Mouse (Mus musculus) limb, embryonic 15.5 days (tissue): ENCODE measurements around the gene Rnf150. TPM values are rescaled to one million over a fixed set of nuclear protein-coding genes. Genes with fewer than 3 reads are reported as not detected.

ENCODE experiments used
- ATAC-seq: fragments of 200-750 bp; cut with Nextera tagmentation; 2 replicates; pipeline ENCODE4 v1.8.0; 2017; ENCODE audit warnings: low read depth, moderate TSS enrichment; ENCODE audit not compliant: insufficient number of reproducible peaks, low FRiP score, low TSS enrichment
- H3K27ac ChIP-seq: fragments of 300-500 bp; sonication (generic); 2 replicates; pipeline ENCODE4 v1.5.1; 2015; ENCODE audit warnings: moderate library complexity, mild to moderate bottlenecking, inconsistent platforms
- H3K27me3 ChIP-seq: fragments of 300-500 bp; sonication (generic); 2 replicates; pipeline ENCODE4 v1.6.1; 2015; ENCODE audit warnings: inconsistent platforms
- H3K36me3 ChIP-seq: fragments of 300-500 bp; sonication (generic); 2 replicates; pipeline ENCODE4 v1.6.1; 2015; ENCODE audit warnings: inconsistent platforms
- H3K4me1 ChIP-seq: fragments of 300-500 bp; sonication (generic); 2 replicates; pipeline ENCODE4 v1.6.1; 2015; ENCODE audit warnings: inconsistent platforms
- H3K4me2 ChIP-seq: fragments of 300-500 bp; sonication (generic); 2 replicates; pipeline ENCODE4 v1.6.1; 2015; ENCODE audit warnings: mild to moderate bottlenecking, inconsistent platforms
- H3K4me3 ChIP-seq: fragments of 300-500 bp; sonication (generic); 2 replicates; pipeline ENCODE4 v1.5.1; 2015; ENCODE audit warnings: mild to moderate bottlenecking, inconsistent platforms
- H3K9ac ChIP-seq: fragments of 300-500 bp; sonication (generic); 2 replicates; pipeline ENCODE4 v1.6.1; 2015; ENCODE audit warnings: inconsistent platforms
- H3K9me3 ChIP-seq: fragments of 300-500 bp; sonication (generic); 2 replicates; pipeline ENCODE4 v1.6.1; 2016; ENCODE audit warnings: inconsistent platforms
- WGBS: fragments of 180-500 bp; shearing (Covaris S2); methylation state at CpG from one replicate; pipeline ENCODE4 v1.1.7; 2015; 5-methylcytosine and 5-hydroxymethylcytosine counted together
- polyA plus RNA-seq: library from polyadenylated mRNA; unstranded; fragments of >200 nt; fragmentation: Nextera tagmentation; extraction: Ambion mirVana; gene quantifications from 2 replicates; pipeline ENCODE4 v1.2.1, GENCODE M21; 2015

The Rnf150 gene
- polyA plus RNA-seq, 1 experiment from 2014 or later = 1.1 TPM

GRCm38 (mm10) chr8:83083452-83083851, 220.3 kb downstream of the Rnf150 start:
- no peak overlapping the region for H3K9ac ChIP-seq
- 79% methylated on average over 6 of the region's 6 CpGs for WGBS
- no peaks in the 10 kb centered on the region for H3K36me3 ChIP-seq
- H3K4me3 ChIP-seq = no peak overlapping the region
- no peaks in the 10 kb centered on the region for H3K9me3 ChIP-seq
- H3K27me3 ChIP-seq = no peaks in the 10 kb centered on the region
- no peak for ATAC-seq
- H3K4me2 ChIP-seq = no peak overlapping the region
- H3K4me1 ChIP-seq = peaks cover 11% of the 10 kb centered on the region
- no peak overlapping the region for H3K27ac ChIP-seq

- no peak for ATAC-seq
- H3K4me2 ChIP-seq = no peak overlapping the region
- H3K27ac ChIP-seq = no peak overlapping the region
- no peaks in the 10 kb centered on the region for H3K27me3 ChIP-seq
- no peaks in the 10 kb centered on the region for H3K4me1 ChIP-seq
- no peaks in the 10 kb centered on the region for H3K9me3 ChIP-seq
- no peaks in the 10 kb centered on the region for H3K36me3 ChIP-seq
- H3K9ac ChIP-seq = no peak overlapping the region
- H3K4me3 ChIP-seq = no peak overlapping the region
- 66% methylated on average over 3 of the region's 3 CpGs for WGBS
Observed at GRCm38 (mm10) chr8:83085581-83085980, 222.4 kb downstream of the Rnf150 start.

- H3K4me2 ChIP-seq = no peak overlapping the region
- H3K4me1 ChIP-seq = no peaks in the 10 kb centered on the region
- H3K27me3 ChIP-seq = no peaks in the 10 kb centered on the region
- no peak overlapping the region for H3K27ac ChIP-seq
- ATAC-seq = no peak
- H3K9ac ChIP-seq = no peak overlapping the region
- H3K36me3 ChIP-seq = no peaks in the 10 kb centered on the region
- no peak overlapping the region for H3K4me3 ChIP-seq
- no peaks in the 10 kb centered on the region for H3K9me3 ChIP-seq
- 86% methylated on average over 8 of the region's 8 CpGs for WGBS
Observed at GRCm38 (mm10) chr8:83086625-83087024, 223.5 kb downstream of the Rnf150 start.

GRCm38 (mm10) chr8:83087604-83088003, 224.4 kb downstream of the Rnf150 start:
- Histone ChIP-seq H3K27ac (no peak overlapping the region), H3K4me2 (no peak overlapping the region), H3K27me3 (no peaks in the 10 kb centered on the region), H3K36me3 (no peaks in the 10 kb centered on the region), H3K9me3 (no peaks in the 10 kb centered on the region), H3K4me3 (no peak overlapping the region), H3K9ac (no peak overlapping the region), H3K4me1 (no peaks in the 10 kb centered on the region)
- no peak for ATAC-seq

- ATAC-seq = no peak
- H3K4me1 ChIP-seq = no peaks in the 10 kb centered on the region
- no peak overlapping the region for H3K9ac ChIP-seq
- 65% methylated on average over 6 of the region's 6 CpGs for WGBS
- no peak overlapping the region for H3K4me3 ChIP-seq
- no peak overlapping the region for H3K27ac ChIP-seq
- no peaks in the 10 kb centered on the region for H3K27me3 ChIP-seq
- no peaks in the 10 kb centered on the region for H3K9me3 ChIP-seq
- H3K4me2 ChIP-seq = no peak overlapping the region
- no peaks in the 10 kb centered on the region for H3K36me3 ChIP-seq
Observed at GRCm38 (mm10) chr8:83088156-83088555, 225.0 kb downstream of the Rnf150 start.

GRCm38 (mm10) chr8:83089336-83089986, 226.3 kb downstream of the Rnf150 start:
- no peak for ATAC-seq
- Histone ChIP-seq H3K36me3 (no peaks in the 10 kb centered on the region), H3K9me3 (no peaks in the 10 kb centered on the region), H3K4me2 (no peak overlapping the region; the same call in 1 of the 2 replicates), H3K27ac (no peak overlapping the region), H3K9ac (no peak overlapping the region), H3K4me1 (no peaks in the 10 kb centered on the region), H3K4me3 (no peak overlapping the region), H3K27me3 (no peaks in the 10 kb centered on the region)
- WGBS = 31% methylated on average over 10 of the region's 10 CpGs

- Histone ChIP-seq H3K4me2 (no peak overlapping the region), H3K36me3 (no peaks in the 10 kb centered on the region), H3K9ac (no peak overlapping the region), H3K9me3 (no peaks in the 10 kb centered on the region), H3K27ac (no peak overlapping the region), H3K4me1 (no peaks in the 10 kb centered on the region), H3K27me3 (no peaks in the 10 kb centered on the region), H3K4me3 (no peak overlapping the region)
- no peak for ATAC-seq
- 73% methylated on average over 4 of the region's 4 CpGs for WGBS
Observed at GRCm38 (mm10) chr8:83090446-83090845, 227.3 kb downstream of the Rnf150 start.

GRCm38 (mm10) chr8:83100041-83100440, 236.9 kb downstream of the Rnf150 start:
- no peak overlapping the region for H3K27ac ChIP-seq
- H3K4me3 ChIP-seq = no peak overlapping the region
- no peak for ATAC-seq
- H3K27me3 ChIP-seq = no peaks in the 10 kb centered on the region
- 32% methylated on average over 1 of the region's 1 CpGs for WGBS
- H3K9ac ChIP-seq = no peak overlapping the region
- H3K4me1 ChIP-seq = no peaks in the 10 kb centered on the region
- no peak overlapping the region for H3K4me2 ChIP-seq
- no peaks in the 10 kb centered on the region for H3K9me3 ChIP-seq
- no peaks in the 10 kb centered on the region for H3K36me3 ChIP-seq

GRCm38 (mm10) chr8:83102957-83103510, 239.9 kb downstream of the Rnf150 start:
- Histone ChIP-seq H3K9ac (no peak overlapping the region), H3K36me3 (no peaks in the 10 kb centered on the region), H3K4me1 (no peaks in the 10 kb centered on the region), H3K4me3 (no peak overlapping the region), H3K27me3 (no peaks in the 10 kb centered on the region), H3K4me2 (no peak overlapping the region), H3K27ac (no peak overlapping the region), H3K9me3 (no peaks in the 10 kb centered on the region)
- 42% methylated on average over 7 of the region's 7 CpGs for WGBS
- no peak for ATAC-seq

- no peak overlapping the region for H3K4me3 ChIP-seq
- no peaks in the 10 kb centered on the region for H3K27me3 ChIP-seq
- no peaks in the 10 kb centered on the region for H3K4me1 ChIP-seq
- no peak overlapping the region for H3K27ac ChIP-seq
- no peaks in the 10 kb centered on the region for H3K9me3 ChIP-seq
- no peak overlapping the region for H3K4me2 ChIP-seq
- H3K36me3 ChIP-seq = no peaks in the 10 kb centered on the region
- WGBS = 89% methylated on average over 2 of the region's 2 CpGs
- no peak for ATAC-seq
- no peak overlapping the region for H3K9ac ChIP-seq
Observed at GRCm38 (mm10) chr8:83103968-83104367, 240.8 kb downstream of the Rnf150 start.

- Histone ChIP-seq H3K9ac (no peak overlapping the region), H3K27me3 (no peaks in the 10 kb centered on the region), H3K4me2 (no peak overlapping the region), H3K27ac (no peak overlapping the region), H3K36me3 (no peaks in the 10 kb centered on the region), H3K4me3 (no peak overlapping the region), H3K4me1 (no peaks in the 10 kb centered on the region), H3K9me3 (no peaks in the 10 kb centered on the region)
- WGBS = 61% methylated on average over 7 of the region's 7 CpGs
- no peak for ATAC-seq
Observed at GRCm38 (mm10) chr8:83109756-83110155, 246.6 kb downstream of the Rnf150 start.

- no peak overlapping the region for H3K4me2 ChIP-seq
- no peak for ATAC-seq
- 84% methylated on average over 5 of the region's 5 CpGs for WGBS
Observed at GRCm38 (mm10) chr8:83110177-83110576, 247.0 kb downstream of the Rnf150 start.

GRCm38 (mm10) chr8:83135086-83135485, 271.9 kb downstream of the Rnf150 start:
- Histone ChIP-seq H3K9ac (no peak overlapping the region), H3K4me3 (no peak overlapping the region)
- ATAC-seq = no peak

More at GRCm38 (mm10) chr8:83110177-83110576, 247.0 kb downstream of the Rnf150 start:
- Histone ChIP-seq H3K9ac (no peak overlapping the region), H3K4me1 (no peaks in the 10 kb centered on the region), H3K9me3 (no peaks in the 10 kb centered on the region), H3K27me3 (no peaks in the 10 kb centered on the region), H3K36me3 (no peaks in the 10 kb centered on the region), H3K27ac (no peak overlapping the region), H3K4me3 (no peak overlapping the region)

More at GRCm38 (mm10) chr8:83135086-83135485, 271.9 kb downstream of the Rnf150 start:
- H3K27me3 ChIP-seq = no peaks in the 10 kb centered on the region
- H3K36me3 ChIP-seq = no peaks in the 10 kb centered on the region
- no peaks in the 10 kb centered on the region for H3K9me3 ChIP-seq
- no peak overlapping the region for H3K27ac ChIP-seq
- 0 out of 2 replicates have a peak, but pooled peaks cover 5% of the 10 kb centered on the region for H3K4me1 ChIP-seq
- WGBS = 44% methylated on average over 2 of the region's 2 CpGs
- H3K4me2 ChIP-seq = no peak overlapping the region
